Mouse (Mus musculus) left cerebral cortex, postnatal 36 days (tissue): ENCODE results near the gene Riok1. TPM values are rescaled to one million over a fixed set of nuclear protein-coding genes. Genes with fewer than 3 reads are reported as not detected.

Experiments
- DNase-seq, 2 experiments: peaks; one replicate each; pipeline ENCODE4 v3.0.0; 2021 to 2022; ENCODE audit warnings: low spot score in 2 of 2, mixed read lengths in 1 of 2
- intact Hi-C: fragments of 180-260 bp; cut with DNase I; formaldehyde crosslinking; loops from one replicate; pipeline ENCODE4 v1.15.1; 2025
- total RNA-seq, 2 experiments: library from RNA; stranded (reverse); gene quantifications; 2 replicates each; pipeline ENCODE4 v1.2.3; 2021

Gene Riok1
- total RNA-seq = 10 to 100 TPM; 22.9 to 32.0 TPM

GRCm38 (mm10) chr13:38036343-38037043 is at the start of gene Riok1:
Riok1 (plus strand) TSS chr13:38036995.
- intact Hi-C loops = loop anchor here (2.0 to 10.0 kb wide), 3 partner anchors 44 to 602 kb away; no protein-coding TSS in a partner anchor
- DNase-seq = no peak

GRCm38 (mm10) chr13:37989701-37990100 is 47.1 kb upstream of the Riok1 start:
- intact Hi-C loops = no loop called here
- no peak for DNase-seq

GRCm38 (mm10) chr13:37992638-37993371 is 44.0 kb upstream of the Riok1 start:
- intact Hi-C loops = loop anchor here (2.0 kb wide), 1 partner anchor 44 kb away; the partner anchor contains the start of genes Cage1 and Riok1
- no peak for DNase-seq

- intact Hi-C loops = loop anchor here (2.0 kb wide), 1 partner anchor 43 kb away; the partner anchor contains the start of genes Cage1 and Riok1
- DNase-seq = no peak
These were observed 43.5 kb upstream of the Riok1 start for GRCm38 (mm10) chr13:37993376-37993703.

GRCm38 (mm10) chr13:37993704-37994404 is 42.9 kb upstream of the Riok1 start, which contains the start of gene Ssr1:
Ssr1 (minus strand) TSS chr13:37994217.
- peak; percentile 94 to 96 for DNase-seq
- intact Hi-C loops = loop anchor here (2.0 kb wide), 1 partner anchor 43 kb away; the partner anchor contains the start of genes Cage1 and Riok1

GRCm38 (mm10) chr13:37994405-37994749 is 42.4 kb upstream of the Riok1 start:
- no peak for DNase-seq
- intact Hi-C loops = no loop called here

- intact Hi-C loops = no loop called here
- DNase-seq = no peak
These were observed 37.1 kb upstream of the Riok1 start for GRCm38 (mm10) chr13:37999713-38000112.

GRCm38 (mm10) chr13:38002461-38002860 is 34.3 kb upstream of the Riok1 start:
- no peak for DNase-seq
- intact Hi-C loops = no loop called here

- intact Hi-C loops = no loop called here
- no peak for DNase-seq
These were observed 28.8 kb upstream of the Riok1 start for GRCm38 (mm10) chr13:38007972-38008371.

- intact Hi-C loops = no loop called here
- no peak for DNase-seq
These were observed 26.9 kb upstream of the Riok1 start for GRCm38 (mm10) chr13:38009721-38010408.

- intact Hi-C loops = no loop called here
- DNase-seq = no peak
These were observed 26.3 kb upstream of the Riok1 start for GRCm38 (mm10) chr13:38010444-38010910.

GRCm38 (mm10) chr13:38012436-38012835 is 24.4 kb upstream of the Riok1 start:
- intact Hi-C loops = no loop called here

GRCm38 (mm10) chr13:38015591-38015990 is 21.2 kb upstream of the Riok1 start:
- intact Hi-C loops = no loop called here
- DNase-seq = no peak

More at GRCm38 (mm10) chr13:38012436-38012835, 24.4 kb upstream of the Riok1 start:
- DNase-seq = no peak

GRCm38 (mm10) chr13:38018791-38019190 is 18.0 kb upstream of the Riok1 start:
- DNase-seq = no peak
- intact Hi-C loops = no loop called here

GRCm38 (mm10) chr13:38025874-38026273 is 10.9 kb upstream of the Riok1 start:
- DNase-seq = no peak
- intact Hi-C loops = no loop called here

GRCm38 (mm10) chr13:38027618-38028248 is 9.1 kb upstream of the Riok1 start:
- intact Hi-C loops = no loop called here
- DNase-seq = no peak

GRCm38 (mm10) chr13:38028407-38028806 is 8.4 kb upstream of the Riok1 start:
- no peak for DNase-seq
- intact Hi-C loops = no loop called here

- intact Hi-C loops = loop anchor here (2.0 to 10.0 kb wide), 3 partner anchors 44 to 602 kb away; no protein-coding TSS in a partner anchor
- peak; percentile 97 for DNase-seq
These were observed 371 bp downstream of the Riok1 start, which contains the start of gene Cage1 for GRCm38 (mm10) chr13:38037044-38037687. Cage1 (minus strand) TSS chr13:38037069.
